Mouse (Mus musculus) lung, adult 2 months (tissue): ENCODE data around the gene Trim28.

Experiments used
- CTCF ChIP-seq: fragments of 200-500 bp; IDR thresholded peaks from 2 replicates; pipeline ENCODE4 v1.5.1; 2011; ENCODE audit warnings: mild to moderate bottlenecking, low read length, control low read depth; ENCODE audit not compliant: insufficient read depth
- POLR2A ChIP-seq: fragments of 200-500 bp; IDR thresholded peaks from 2 replicates; pipeline ENCODE4 v1.6.1; 2011; ENCODE audit warnings: low read depth, mild to moderate bottlenecking, control low read depth, low read length, borderline replicate concordance; ENCODE audit errors: extremely low read depth

DNA sequence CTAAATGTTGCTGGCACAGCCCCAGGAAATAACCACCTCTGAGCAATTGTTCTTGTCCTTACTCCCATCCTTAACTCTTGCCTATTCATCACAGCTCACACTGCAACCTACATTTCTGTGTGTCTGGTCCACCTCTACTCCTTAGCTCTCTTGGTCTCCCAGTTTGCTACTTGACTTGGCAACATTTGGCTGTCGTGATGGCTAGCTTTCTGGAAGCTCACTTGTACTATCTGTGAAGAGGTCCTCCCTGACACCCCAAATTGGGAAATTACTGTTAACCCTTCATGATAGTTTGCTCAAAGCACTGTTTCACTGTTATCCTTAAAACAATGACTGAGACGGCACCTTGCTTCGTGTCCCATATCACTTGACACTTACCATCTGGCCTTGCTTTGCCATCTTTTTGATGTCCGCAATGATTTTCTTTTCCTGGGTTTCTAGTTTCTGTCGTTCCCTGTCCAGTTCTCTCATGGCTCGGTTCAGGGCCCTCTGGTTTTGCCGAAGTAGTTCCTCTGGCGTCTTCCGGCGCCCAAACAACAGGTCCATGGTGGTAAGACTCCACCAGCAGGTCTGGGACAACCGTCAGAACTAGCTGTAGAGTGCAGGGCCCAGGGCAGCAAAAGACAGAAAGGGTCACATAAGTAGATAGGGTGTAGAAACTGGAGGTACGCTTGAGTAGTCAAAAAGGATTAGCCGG lies 34.7 kb downstream of the Trim28 start:
- no peak for TF ChIP-seq POLR2A
- no peak for TF ChIP-seq CTCF
